ENCODE assay signal across 19 mouse cellular contexts in the genomic region with DNA sequence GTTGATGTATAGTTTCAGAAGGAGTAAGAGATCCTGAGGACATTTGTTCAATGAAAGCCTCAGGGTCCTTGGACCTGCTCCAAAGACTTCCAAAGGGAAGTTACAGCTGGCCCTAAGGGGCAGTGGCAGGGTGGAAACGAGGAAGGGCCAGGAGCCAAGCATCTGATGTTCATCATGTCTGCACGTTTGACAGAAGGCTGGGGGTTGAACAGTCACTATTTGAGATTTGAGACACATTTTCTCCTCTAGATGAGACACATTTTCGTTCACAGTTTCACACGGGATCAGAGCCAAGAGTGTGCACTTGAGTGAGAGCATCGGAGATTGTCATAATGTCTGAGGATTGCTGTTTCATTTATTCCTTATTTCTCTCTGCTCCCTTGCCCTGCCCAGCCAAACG. TPM values are rescaled to one million over a fixed set of nuclear protein-coding genes. Genes with fewer than 3 reads are reported as not detected.
A peak's percentile ranks its signal among the peaks of the same experiment; 100 is the strongest.
DNase-seq lines count a peak whose midpoint lies in the region; ATAC-seq and TF ChIP-seq lines count a peak whose summit lies in the region.
"Had no signal": no experiment of that assay in that cellular context is flagged by ENCODE, and none has a peak within 500 bp of the region (broad histone marks: within the 10 kb centered on the region; RNA-seq: fewer than 3 reads in every experiment).

No protein-coding gene starts in this region.

- DNase-seq in forebrain, postnatal 0 days: peak; percentile 68
- peak; percentile 61 to 65 for DNase-seq in left cerebral cortex, postnatal 14 days (ENCODE audit: low spot score in 2 of 2)
- no peak for DNase-seq in left cerebral cortex, adult 8-10 months (ENCODE audit: low spot score in 2 of 2)
- DNase-seq in brain, adult 2 months (ENCODE audit: low read depth, low spot score): peak; percentile 76
- peak; percentile 67 for DNase-seq in lung, postnatal 10 days
- no peak for DNase-seq in urinary bladder, postnatal 14 days (ENCODE audit: low spot score)
- no peak for DNase-seq in heart, postnatal 4 days
- DNase-seq: adrenal gland, postnatal 10 days; B cell, adult 2 months; gastrocnemius, postnatal 14 days; heart, postnatal 36 days had no signal

- WGBS in forebrain, postnatal 0 days: 53% methylated on average over 6 of the region's 6 CpGs
- 67% methylated on average over 6 of the region's 6 CpGs for WGBS in forebrain, embryonic 12.5 days

- H3K27ac ChIP-seq in forebrain, postnatal 0 days (ENCODE audit: low read depth, low read length): no peak overlapping the region
- no peak overlapping the region for H3K27ac ChIP-seq in forebrain, embryonic 12.5 days
- H3K27ac ChIP-seq: embryonic facial prominence, embryonic 13.5 days; forebrain, embryonic 13.5 days; limb, embryonic 12.5 days; midbrain, embryonic 10.5 days had no signal

- H3K4me2 ChIP-seq in forebrain, postnatal 0 days (ENCODE audit: low read depth): no peak overlapping the region
- H3K4me2 ChIP-seq in forebrain, embryonic 12.5 days: no peak overlapping the region
- H3K4me2 ChIP-seq: embryonic facial prominence, embryonic 13.5 days; forebrain, embryonic 13.5 days; heart, embryonic 11.5 days; limb, embryonic 12.5 days had no signal

- H3K4me3 ChIP-seq in forebrain, postnatal 0 days (ENCODE audit: low read depth, low read length): no peak overlapping the region
- H3K4me3 ChIP-seq in forebrain, embryonic 12.5 days (replicated peaks): no peak overlapping the region
- H3K4me3 ChIP-seq: embryonic facial prominence, embryonic 13.5 days; forebrain, embryonic 13.5 days; limb, embryonic 12.5 days; midbrain, embryonic 10.5 days; myocyte had no signal

- TF ChIP-seq CTCF in forebrain, postnatal 0 days (IDR thresholded peaks at IDR 0.05; ENCODE audit: low read depth): no peak

- intact Hi-C loops in left cerebral cortex, postnatal 14 days (cut with DNase I): no loop called here

- no peaks in the 10 kb centered on the region; the same call in 1 of the 2 replicates for H3K4me1 ChIP-seq in forebrain, postnatal 0 days (ENCODE audit: insufficient read depth)
- no peaks in the 10 kb centered on the region for H3K4me1 ChIP-seq in forebrain, embryonic 12.5 days
- H3K4me1 ChIP-seq: forebrain, embryonic 13.5 days had no signal

- no peaks in the 10 kb centered on the region for H3K27me3 ChIP-seq in forebrain, postnatal 0 days (ENCODE audit: insufficient read depth, low read length)
- H3K27me3 ChIP-seq in forebrain, embryonic 12.5 days: no peaks in the 10 kb centered on the region
- H3K27me3 ChIP-seq: embryonic facial prominence, embryonic 13.5 days; forebrain, embryonic 13.5 days; limb, embryonic 12.5 days had no signal

- no peaks in the 10 kb centered on the region for H3K9me3 ChIP-seq in forebrain, postnatal 0 days (ENCODE audit: low read length)
- H3K9me3 ChIP-seq in forebrain, embryonic 12.5 days: no peaks in the 10 kb centered on the region
- H3K9me3 ChIP-seq: embryonic facial prominence, embryonic 13.5 days; forebrain, embryonic 13.5 days; limb, embryonic 12.5 days; midbrain, embryonic 10.5 days had no signal

- H3K9ac ChIP-seq in forebrain, postnatal 0 days: no peak overlapping the region
- H3K9ac ChIP-seq in forebrain, embryonic 12.5 days: no peak overlapping the region
- H3K9ac ChIP-seq: embryonic facial prominence, embryonic 13.5 days; forebrain, embryonic 13.5 days; limb, embryonic 12.5 days had no signal

- no peaks in the 10 kb centered on the region for H3K36me3 ChIP-seq in forebrain, postnatal 0 days (ENCODE audit: insufficient read depth)
- H3K36me3 ChIP-seq in forebrain, embryonic 12.5 days (replicated peaks): no peaks in the 10 kb centered on the region
- H3K36me3 ChIP-seq: embryonic facial prominence, embryonic 13.5 days; limb, embryonic 12.5 days; midbrain, embryonic 10.5 days had no signal

- ATAC-seq in forebrain, postnatal 0 days: peak; percentile 50
- no peak for ATAC-seq in forebrain, embryonic 12.5 days (ENCODE audit: low FRiP score)
- ATAC-seq: forebrain, embryonic 13.5 days; inflammation-experienced regulatory T-cells, adult 6 months had no signal

RNA-seq across cellular contexts. Expression of a gene that starts 30.9 kb away (rescaled TPM):
- 20.1 and 20.8 TPM in 2 replicates for total RNA-seq in forebrain, postnatal 0 days (2014; rRNA removed)
- 8.6 and 11.6 TPM in 2 replicates for polyA plus RNA-seq in forebrain, postnatal 0 days (2015; fragmentation: Nextera tagmentation; extraction: Ambion mirVana)
- 0.91 and 1.1 TPM in 2 replicates for polyA plus RNA-seq in forebrain, embryonic 12.5 days (2016; fragmentation: Nextera tagmentation; extraction: Ambion mirVana)
- total RNA-seq in left cerebral cortex, postnatal 14 days (2021): 10 to 100 TPM; 50.4 to 64.6 TPM
- 10 to 100 TPM; 51.1 to 57.2 (median 55.9) TPM for total RNA-seq in left cerebral cortex, adult 8-10 months (2022)
- total RNA-seq in heart, postnatal 4 days (2021): under 1 TPM; 0.86 TPM
- polyA plus RNA-seq: inflammation-experienced regulatory T-cells, adult 6 months; myocyte had no signal

Comparison
In these comparisons a context has a peak if more than half of its experiments do, and no peak if none do; other contexts are left out.
1. DNase-seq: peak in forebrain, postnatal 0 days (single experiment), left cerebral cortex, postnatal 14 days (2 of 2), brain, adult 2 months (single experiment) and lung, postnatal 10 days (single experiment); none in left cerebral cortex, adult 8-10 months (0 of 2), urinary bladder, postnatal 14 days (single experiment) and heart, postnatal 4 days (single experiment).
2. RNA of a gene that starts 30.9 kb away (total RNA-seq): 50.4 to 64.6 TPM in left cerebral cortex, postnatal 14 days, 51.1 to 57.2 TPM in left cerebral cortex, adult 8-10 months and 20.1 to 20.8 TPM in forebrain, postnatal 0 days; 0.86 TPM in heart, postnatal 4 days; every median in the first group is over 10 times any median in the second.